Mouse (Mus musculus) kidney, adult 2 months (tissue): Measurements from ENCODE around the gene Stra6.

Experiments used
- CTCF ChIP-seq: fragments of 200-500 bp; conservative IDR thresholded peaks from 2 replicates; pipeline ENCODE4 v1.5.1; 2011; ENCODE audit warnings: low read depth, mild to moderate bottlenecking, control low read depth, low read length, moderate library complexity, mixed read lengths; ENCODE audit not compliant: insufficient read depth, insufficient read length
- POLR2A ChIP-seq: fragments of 200-500 bp; IDR thresholded peaks from one replicate; pipeline ENCODE4 v1.6.1; 2011; ENCODE audit warnings: low read depth, low read length, control low read depth

- TF ChIP-seq CTCF (no peak), POLR2A (no peak)
These were observed 21.5 kb downstream of the Stra6 start for GRCm38 (mm10) chr9:58085074-58085473.
